Mouse (Mus musculus): ENCODE measurements around the gene E130218I03Rik.
A peak's percentile ranks its signal among the peaks of the same experiment; 100 is the strongest.

E130218I03Rik gene

GRCm38 (mm10) chr4:134243516-134244250 is at the start of gene E130218I03Rik:
E130218I03Rik (plus strand) TSS chr4:134243662.
- no peak for DNase-seq (ENCODE audit: low spot score in 2 of 2)

GRCm38 (mm10) chr4:134199371-134199770 is 44.1 kb upstream of the E130218I03Rik start:
- DNase-seq (ENCODE audit: low spot score in 2 of 2): no peak

GRCm38 (mm10) chr4:134202904-134203303 is 40.6 kb upstream of the E130218I03Rik start, which contains the start of gene Gm7534:
Gm7534 (minus strand) TSS chr4:134203004.
- DNase-seq (ENCODE audit: low spot score in 2 of 2): no peak

- DNase-seq (ENCODE audit: low spot score in 2 of 2): no peak
These were observed 40.0 kb upstream of the E130218I03Rik start for GRCm38 (mm10) chr4:134203340-134203896.

GRCm38 (mm10) chr4:134206488-134207053 is 36.9 kb upstream of the E130218I03Rik start:
- no peak for DNase-seq (ENCODE audit: low spot score in 2 of 2)

- no peak for DNase-seq (ENCODE audit: low spot score in 2 of 2)
These were observed 20.5 kb upstream of the E130218I03Rik start for GRCm38 (mm10) chr4:134222793-134223600.

GRCm38 (mm10) chr4:134227194-134227593 is 16.3 kb upstream of the E130218I03Rik start, which contains the start of gene Catsper4:
Catsper4 (minus strand) TSS chr4:134227383.
- no peak for DNase-seq (ENCODE audit: low spot score in 2 of 2)

GRCm38 (mm10) chr4:134230431-134230830 is 13.0 kb upstream of the E130218I03Rik start:
- DNase-seq (ENCODE audit: low spot score in 2 of 2): no peak

- DNase-seq (ENCODE audit: low spot score in 2 of 2): no peak
These were observed 8.6 kb upstream of the E130218I03Rik start for GRCm38 (mm10) chr4:134234876-134235275.

GRCm38 (mm10) chr4:134237582-134238278 is 5.7 kb upstream of the E130218I03Rik start:
- no peak for DNase-seq (ENCODE audit: low spot score in 2 of 2)

GRCm38 (mm10) chr4:134238279-134238651 is 5.2 kb upstream of the E130218I03Rik start, which contains the start of gene Cnksr1:
Cnksr1 (minus strand) TSS chr4:134238399.
- DNase-seq (ENCODE audit: low spot score in 2 of 2): no peak

- DNase-seq (ENCODE audit: low spot score in 2 of 2): no peak
These were observed 4.8 kb upstream of the E130218I03Rik start for GRCm38 (mm10) chr4:134238686-134239085.

- peak; percentile 93 to 95 for DNase-seq (ENCODE audit: low spot score in 2 of 2)
These were observed 1.8 kb downstream of the E130218I03Rik start, which contains the start of gene Zfp593 for GRCm38 (mm10) chr4:134245148-134245843. Zfp593 (minus strand) TSS chr4:134245592.

- DNase-seq (ENCODE audit: low spot score in 2 of 2): no peak
These were observed 2.8 kb downstream of the E130218I03Rik start for GRCm38 (mm10) chr4:134246256-134246655.

- DNase-seq (ENCODE audit: low spot score in 2 of 2): no peak
These were observed 3.3 kb downstream of the E130218I03Rik start, which contains the start of gene Gm30191 for GRCm38 (mm10) chr4:134246719-134247258. Gm30191 (plus strand) TSS chr4:134246935.

GRCm38 (mm10) chr4:134249651-134250050 is 6.2 kb downstream of the E130218I03Rik start:
- peak; percentile 54 for DNase-seq (ENCODE audit: low spot score in 2 of 2)

- no peak for DNase-seq (ENCODE audit: low spot score in 2 of 2)
These were observed 6.9 kb downstream of the E130218I03Rik start for GRCm38 (mm10) chr4:134250116-134250929.

GRCm38 (mm10) chr4:134250930-134251240 is 7.4 kb downstream of the E130218I03Rik start:
- no peak for DNase-seq (ENCODE audit: low spot score in 2 of 2)
